Mouse (Mus musculus): Measurements from ENCODE around the gene Stau1. TPM values are rescaled to one million over a fixed set of nuclear protein-coding genes. Genes with fewer than 3 reads are reported as not detected.

Stau1 gene
- polyA plus RNA-seq (2015; fragmentation: Nextera tagmentation; extraction: Ambion mirVana), result 27.7 and 29.6 TPM in 2 replicates

DNA sequence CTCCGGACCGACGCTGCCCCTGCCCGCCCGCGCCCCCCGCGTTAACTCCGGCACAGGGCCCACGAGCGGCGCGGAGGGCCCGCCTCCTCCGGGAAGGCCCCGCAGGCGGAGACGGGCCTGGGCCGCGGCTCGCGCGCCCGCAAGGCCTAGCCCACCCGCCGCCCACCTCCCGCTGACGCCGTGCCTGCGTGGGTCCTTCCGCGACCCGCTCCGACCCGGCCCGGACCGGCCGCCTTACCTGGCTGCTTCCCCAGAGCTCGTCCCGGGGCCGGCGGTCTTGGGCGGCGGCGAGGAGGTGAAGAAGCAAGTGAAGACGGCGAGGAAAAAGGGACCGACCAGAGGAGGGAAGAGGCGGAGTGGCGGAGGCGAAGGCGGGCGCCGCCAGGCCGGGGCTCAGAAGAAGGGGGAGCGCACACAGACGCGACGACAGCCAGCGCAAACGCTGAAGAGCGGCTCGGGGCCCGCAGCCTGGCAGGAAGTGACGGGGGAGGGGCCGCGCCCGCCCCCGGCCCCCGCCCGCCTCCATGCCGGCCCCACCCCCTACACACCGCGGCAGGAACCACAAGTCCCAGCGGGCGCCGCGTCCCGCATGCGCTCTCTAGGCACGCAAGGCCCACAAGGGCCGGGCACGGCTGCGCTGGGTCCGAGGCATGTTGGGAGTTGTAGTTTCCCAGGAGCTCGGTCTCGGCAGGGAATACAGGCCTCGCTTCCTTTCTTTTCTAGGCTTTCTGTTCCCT, at the start of gene Stau1:
Gene Stau1 (minus strand): TSS at position 504 of the 737 bp plus-strand sequence.
- H3K27me3 ChIP-seq (ENCODE audit: control insufficient read depth, insufficient read depth, low read depth, low read length), result no peaks in the 10 kb centered on the region
- H3K9ac ChIP-seq (ENCODE audit: low read depth, low read length), result peak within 1 kb of the TSS; percentile 95
- no peaks in the 10 kb centered on the region for H3K9me3 ChIP-seq (replicated peaks; ENCODE audit: control insufficient read depth, low read length)
- peak within 1 kb of the TSS; percentile 95 for H3K27ac ChIP-seq (ENCODE audit: low read length)
- WGBS (ENCODE audit: insufficient replicate concordance), result under 1% methylated on average over 78 of the region's 88 CpGs
- H3K4me3 ChIP-seq (ENCODE audit: low read depth, low read length), result peak within 1 kb of the TSS; percentile 98
- peak within 1 kb of the TSS; percentile 93 for H3K4me2 ChIP-seq (ENCODE audit: low read depth, low read length)
- peaks cover 36% of the 10 kb centered on the region for H3K4me1 ChIP-seq (ENCODE audit: control insufficient read depth, low read depth, low read length)
- ATAC-seq (ENCODE audit: low read depth), result peak; percentile 99
- H3K36me3 ChIP-seq (ENCODE audit: control insufficient read depth, insufficient read depth), result no peaks in the 10 kb centered on the region

DNA sequence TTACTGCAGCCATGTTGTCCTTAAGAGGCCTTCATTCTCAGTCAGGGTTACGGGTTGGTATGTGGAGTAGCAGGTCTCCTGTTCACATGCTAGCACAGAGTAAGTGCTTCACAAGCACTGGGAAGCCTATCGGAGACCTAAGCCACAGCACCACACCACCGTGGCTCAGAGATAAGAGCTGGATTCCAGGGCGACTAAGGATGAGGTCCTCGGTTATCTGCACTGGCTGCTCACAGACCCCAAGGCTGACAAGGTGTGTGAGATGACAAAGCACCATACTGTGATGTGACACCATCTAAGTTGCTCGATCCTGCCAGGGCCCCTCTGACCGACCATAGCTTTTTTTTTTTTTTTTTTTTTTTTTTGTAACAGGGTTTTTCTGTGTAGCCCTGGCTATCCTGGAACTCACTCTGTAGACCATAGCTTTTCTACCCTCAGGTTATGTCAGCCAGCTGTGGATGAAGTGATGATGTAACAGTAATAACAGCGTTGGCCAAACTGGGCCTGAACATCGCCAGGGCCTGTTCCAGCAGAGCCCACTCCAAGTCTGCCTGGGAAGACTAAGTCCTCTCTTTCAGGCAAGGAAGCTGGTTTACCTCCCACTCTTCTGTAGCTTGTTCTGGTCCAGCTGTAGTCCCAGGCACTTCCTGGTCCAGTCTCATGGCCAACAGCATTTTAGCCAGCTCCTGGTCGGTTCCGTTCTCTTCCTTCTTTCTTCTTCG, 47.5 kb upstream of the Stau1 start:
- Histone ChIP-seq H3K4me1 (ENCODE audit: control insufficient read depth, low read depth, low read length) (peaks cover 56% of the 10 kb centered on the region), H3K27ac (ENCODE audit: low read length) (peak overlapping the region; percentile 98), H3K36me3 (ENCODE audit: control insufficient read depth, insufficient read depth) (peaks cover 78% of the 10 kb centered on the region), H3K4me2 (ENCODE audit: low read depth, low read length) (peak overlapping the region; percentile 58), H3K4me3 (ENCODE audit: low read depth, low read length) (peak overlapping the region; percentile 40), H3K27me3 (ENCODE audit: control insufficient read depth, insufficient read depth, low read depth, low read length) (no peaks in the 10 kb centered on the region), H3K9me3 (replicated peaks; ENCODE audit: control insufficient read depth, low read length) (no peaks in the 10 kb centered on the region), H3K9ac (ENCODE audit: low read depth, low read length) (peak overlapping the region; percentile 63)
- WGBS (ENCODE audit: insufficient replicate concordance), result 45% methylated on average over 12 of the region's 12 CpGs
- peak; percentile 97 for ATAC-seq (ENCODE audit: low read depth)

DNA sequence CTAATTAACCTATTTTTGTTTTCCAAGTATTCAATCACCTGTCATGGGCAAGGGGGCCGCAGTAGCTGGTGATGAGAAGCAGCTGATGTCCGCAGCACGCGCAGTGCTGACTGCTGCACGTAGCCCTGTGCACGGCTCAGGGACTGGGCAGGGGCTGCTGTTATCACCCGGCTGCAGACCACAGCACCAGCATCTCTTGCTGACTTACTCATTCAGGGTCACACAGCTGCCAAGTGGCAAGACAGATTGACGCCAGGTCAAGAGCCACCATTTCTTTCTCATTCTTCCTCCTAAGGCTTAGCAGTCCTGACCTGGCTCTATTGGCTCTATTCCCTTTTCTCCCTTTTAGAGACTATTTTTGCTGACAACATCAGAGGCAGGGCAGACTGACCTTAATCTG, 43.3 kb upstream of the Stau1 start:
- no peak overlapping the region for H3K4me3 ChIP-seq (ENCODE audit: low read depth, low read length)
- peak; percentile 66 for ATAC-seq (ENCODE audit: low read depth)
- H3K9ac ChIP-seq (ENCODE audit: low read depth, low read length), result peak overlapping the region; percentile 37
- no peaks in the 10 kb centered on the region for H3K27me3 ChIP-seq (ENCODE audit: control insufficient read depth, insufficient read depth, low read depth, low read length)
- peaks cover 81% of the 10 kb centered on the region for H3K36me3 ChIP-seq (ENCODE audit: control insufficient read depth, insufficient read depth)
- H3K4me1 ChIP-seq (ENCODE audit: control insufficient read depth, low read depth, low read length), result peaks cover 53% of the 10 kb centered on the region
- no peaks in the 10 kb centered on the region for H3K9me3 ChIP-seq (replicated peaks; ENCODE audit: control insufficient read depth, low read length)
- WGBS (ENCODE audit: insufficient replicate concordance), result 49% methylated on average over 8 of the region's 8 CpGs
- H3K27ac ChIP-seq (ENCODE audit: low read length), result peak overlapping the region; percentile 74
- H3K4me2 ChIP-seq (ENCODE audit: low read depth, low read length), result peak overlapping the region; percentile 40

DNA sequence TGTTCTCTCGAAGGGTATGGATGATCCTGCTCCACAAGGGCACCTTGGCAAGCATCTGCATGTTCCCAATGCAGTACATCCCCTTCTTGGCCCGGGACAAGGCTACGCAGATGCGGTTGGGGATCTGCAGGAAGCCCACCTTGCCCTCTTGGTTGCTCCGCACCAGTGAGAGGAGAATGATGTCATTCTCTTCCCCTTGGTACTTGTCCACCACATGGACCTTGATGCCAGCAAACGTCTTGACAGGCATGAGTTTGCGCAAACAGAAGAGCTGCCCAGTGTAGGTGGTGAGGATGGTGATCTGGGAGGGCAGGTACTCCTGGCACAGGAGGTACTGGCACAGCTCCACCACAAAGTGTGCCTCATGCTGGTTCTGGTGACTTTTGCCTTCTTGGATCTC, 42.6 kb upstream of the Stau1 start:
- Histone ChIP-seq H3K4me3 (ENCODE audit: low read depth, low read length) (no peak overlapping the region), H3K27me3 (ENCODE audit: control insufficient read depth, insufficient read depth, low read depth, low read length) (no peaks in the 10 kb centered on the region), H3K4me1 (ENCODE audit: control insufficient read depth, low read depth, low read length) (peaks cover 46% of the 10 kb centered on the region), H3K4me2 (ENCODE audit: low read depth, low read length) (no peak overlapping the region), H3K27ac (ENCODE audit: low read length) (peak overlapping the region; percentile 74), H3K9me3 (replicated peaks; ENCODE audit: control insufficient read depth, low read length) (no peaks in the 10 kb centered on the region), H3K36me3 (ENCODE audit: control insufficient read depth, insufficient read depth) (peaks cover 81% of the 10 kb centered on the region), H3K9ac (ENCODE audit: low read depth, low read length) (peak overlapping the region; percentile 37)
- ATAC-seq (ENCODE audit: low read depth), result no peak
- 84% methylated on average over 7 of the region's 7 CpGs for WGBS (ENCODE audit: insufficient replicate concordance)

DNA sequence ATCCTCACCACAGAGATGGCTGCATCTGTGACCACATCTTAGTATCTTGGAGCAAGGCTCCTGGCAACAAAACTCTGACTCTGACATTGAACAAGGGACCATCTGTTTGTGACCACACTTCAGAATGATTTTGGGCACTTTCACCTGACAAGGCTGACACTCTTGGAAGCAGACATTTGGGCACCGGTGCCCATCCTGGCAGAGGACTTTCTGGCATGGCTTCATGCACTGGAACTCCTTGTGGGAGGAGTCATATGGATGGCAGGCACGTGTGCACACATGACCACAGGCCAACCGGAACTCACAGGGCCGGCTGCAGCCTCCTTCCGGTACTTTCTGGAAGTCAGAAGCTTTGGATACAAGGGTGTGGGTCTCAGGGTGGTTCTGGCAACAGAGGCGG, 42.2 kb upstream of the Stau1 start:
- no peak overlapping the region for H3K9ac ChIP-seq (ENCODE audit: low read depth, low read length)
- H3K4me2 ChIP-seq (ENCODE audit: low read depth, low read length), result no peak overlapping the region
- no peaks in the 10 kb centered on the region for H3K27me3 ChIP-seq (ENCODE audit: control insufficient read depth, insufficient read depth, low read depth, low read length)
- peaks cover 85% of the 10 kb centered on the region for H3K36me3 ChIP-seq (ENCODE audit: control insufficient read depth, insufficient read depth)
- no peaks in the 10 kb centered on the region for H3K9me3 ChIP-seq (replicated peaks; ENCODE audit: control insufficient read depth, low read length)
- ATAC-seq (ENCODE audit: low read depth), result no peak
- 90% methylated on average over 6 of the region's 6 CpGs for WGBS (ENCODE audit: insufficient replicate concordance)
- H3K4me1 ChIP-seq (ENCODE audit: control insufficient read depth, low read depth, low read length), result peaks cover 46% of the 10 kb centered on the region
- peak overlapping the region; percentile 74 for H3K27ac ChIP-seq (ENCODE audit: low read length)
- H3K4me3 ChIP-seq (ENCODE audit: low read depth, low read length), result no peak overlapping the region

DNA sequence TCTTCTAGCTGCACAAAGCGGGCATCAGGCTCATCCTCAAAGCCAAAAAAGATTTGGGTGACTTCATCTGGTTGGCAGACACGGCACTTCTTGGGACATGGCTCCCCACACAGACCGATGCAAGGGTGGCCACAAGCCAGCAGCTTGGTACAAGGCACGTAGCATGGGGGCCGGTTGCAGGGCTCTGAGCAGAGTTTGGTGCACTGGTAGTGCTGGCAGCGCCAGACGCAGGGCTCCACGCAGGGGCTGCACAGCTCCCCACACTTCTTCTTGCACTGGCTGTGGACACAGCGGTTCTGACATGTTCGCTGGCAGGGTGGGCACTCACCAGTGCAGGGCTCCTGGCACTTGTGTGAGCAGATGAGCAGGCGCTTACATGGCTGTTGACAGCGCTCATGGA, 41.6 kb upstream of the Stau1 start:
- Histone ChIP-seq H3K9ac (ENCODE audit: low read depth, low read length) (no peak overlapping the region), H3K36me3 (ENCODE audit: control insufficient read depth, insufficient read depth) (peaks cover 87% of the 10 kb centered on the region), H3K4me1 (ENCODE audit: control insufficient read depth, low read depth, low read length) (peaks cover 40% of the 10 kb centered on the region), H3K4me2 (ENCODE audit: low read depth, low read length) (no peak overlapping the region), H3K9me3 (replicated peaks; ENCODE audit: control insufficient read depth, low read length) (no peaks in the 10 kb centered on the region), H3K27ac (ENCODE audit: low read length) (no peak overlapping the region), H3K27me3 (ENCODE audit: control insufficient read depth, insufficient read depth, low read depth, low read length) (no peaks in the 10 kb centered on the region), H3K4me3 (ENCODE audit: low read depth, low read length) (no peak overlapping the region)
- WGBS (ENCODE audit: insufficient replicate concordance), result 92% methylated on average over 12 of the region's 12 CpGs
- ATAC-seq (ENCODE audit: low read depth), result no peak

DNA sequence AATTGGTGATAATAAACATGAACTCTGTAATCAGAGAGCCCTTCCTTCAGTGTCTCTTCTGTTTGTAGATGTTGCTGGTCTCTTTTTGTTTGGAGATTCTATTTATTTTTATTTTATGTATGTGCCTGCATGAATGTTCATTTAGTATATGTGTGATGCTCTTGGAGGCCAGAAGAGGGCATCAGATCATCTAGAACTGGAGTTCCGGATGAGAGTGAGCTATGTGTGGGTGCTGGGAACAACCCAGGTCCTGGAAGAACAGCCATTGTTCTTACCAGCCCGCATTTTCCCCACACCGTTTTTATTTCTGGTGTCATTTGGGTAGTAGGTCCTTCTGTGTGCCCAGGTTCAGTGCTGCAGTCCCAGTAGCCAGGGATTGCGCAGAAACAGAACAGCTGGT, 34.4 kb upstream of the Stau1 start:
- ATAC-seq (ENCODE audit: low read depth), result no peak
- no peak overlapping the region for H3K9ac ChIP-seq (ENCODE audit: low read depth, low read length)
- no peak overlapping the region for H3K27ac ChIP-seq (ENCODE audit: low read length)
- no peaks in the 10 kb centered on the region for H3K4me1 ChIP-seq (ENCODE audit: control insufficient read depth, low read depth, low read length)
- H3K4me2 ChIP-seq (ENCODE audit: low read depth, low read length), result no peak overlapping the region
- H3K27me3 ChIP-seq (ENCODE audit: control insufficient read depth, insufficient read depth, low read depth, low read length), result no peaks in the 10 kb centered on the region
- peaks cover 79% of the 10 kb centered on the region for H3K36me3 ChIP-seq (ENCODE audit: control insufficient read depth, insufficient read depth)
- WGBS (ENCODE audit: insufficient replicate concordance), result 93% methylated on average over 4 of the region's 4 CpGs
- no peaks in the 10 kb centered on the region for H3K9me3 ChIP-seq (replicated peaks; ENCODE audit: control insufficient read depth, low read length)
- no peak overlapping the region for H3K4me3 ChIP-seq (ENCODE audit: low read depth, low read length)

DNA sequence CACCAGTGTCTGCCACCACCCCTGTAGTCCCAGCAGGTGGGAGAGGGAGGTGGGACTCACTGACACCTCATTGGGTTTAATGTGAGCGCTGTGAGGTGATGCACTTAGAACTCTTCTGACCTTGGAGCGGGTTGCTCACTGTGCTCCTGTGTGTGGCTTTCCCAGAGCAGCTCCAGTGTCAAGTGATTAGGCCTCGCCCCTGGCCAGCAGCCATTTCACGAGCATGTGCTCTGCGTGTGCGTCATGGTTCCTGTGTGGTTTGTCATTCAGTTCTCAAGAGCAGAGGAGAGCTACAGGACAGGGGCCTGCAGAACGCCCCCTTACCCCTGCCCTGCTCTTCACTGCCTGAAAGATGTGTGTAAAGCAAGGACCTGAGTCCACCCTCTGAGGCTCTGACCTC, 32.5 kb upstream of the Stau1 start:
- ATAC-seq (ENCODE audit: low read depth), result no peak
- 93% methylated on average over 7 of the region's 7 CpGs for WGBS (ENCODE audit: insufficient replicate concordance)

DNA sequence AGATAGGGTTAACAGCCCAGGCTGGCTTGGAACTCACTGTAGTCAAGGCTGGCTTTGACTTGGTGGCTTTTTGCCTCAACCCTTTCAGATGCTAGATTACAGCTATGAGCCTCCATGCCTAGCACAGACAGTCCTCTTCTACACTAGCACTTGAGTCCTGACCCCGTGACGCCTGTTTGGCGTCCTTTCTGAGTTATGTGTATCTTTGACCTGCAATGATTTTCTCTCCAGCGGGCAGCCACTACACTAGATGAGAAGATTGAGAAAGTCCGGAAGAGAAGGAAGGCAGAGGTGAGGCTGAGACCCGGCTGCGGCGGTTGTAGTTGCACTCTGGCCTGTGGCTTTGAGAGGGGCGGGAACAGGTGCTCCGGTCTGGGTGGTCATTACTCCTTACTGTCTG, 23.3 kb upstream of the Stau1 start:
- no peak for ATAC-seq (ENCODE audit: low read depth)
- H3K36me3 ChIP-seq (ENCODE audit: control insufficient read depth, insufficient read depth), result peaks cover 40% of the 10 kb centered on the region
- H3K9ac ChIP-seq (ENCODE audit: low read depth, low read length), result no peak overlapping the region
- no peaks in the 10 kb centered on the region for H3K27me3 ChIP-seq (ENCODE audit: control insufficient read depth, insufficient read depth, low read depth, low read length)
- no peak overlapping the region for H3K4me3 ChIP-seq (ENCODE audit: low read depth, low read length)
- WGBS (ENCODE audit: insufficient replicate concordance), result 85% methylated on average over 10 of the region's 10 CpGs
- no peak overlapping the region for H3K4me2 ChIP-seq (ENCODE audit: low read depth, low read length)
- H3K4me1 ChIP-seq (ENCODE audit: control insufficient read depth, low read depth, low read length), result peaks cover 22% of the 10 kb centered on the region
- no peaks in the 10 kb centered on the region for H3K9me3 ChIP-seq (replicated peaks; ENCODE audit: control insufficient read depth, low read length)
- H3K27ac ChIP-seq (ENCODE audit: low read length), result no peak overlapping the region

More for the DNA sequence above, 32.5 kb upstream of the Stau1 start:
- H3K9ac ChIP-seq (ENCODE audit: low read depth, low read length), result no peak overlapping the region
- H3K4me2 ChIP-seq (ENCODE audit: low read depth, low read length), result no peak overlapping the region
- H3K27me3 ChIP-seq (ENCODE audit: control insufficient read depth, insufficient read depth, low read depth, low read length), result no peaks in the 10 kb centered on the region
- H3K27ac ChIP-seq (ENCODE audit: low read length), result no peak overlapping the region
- H3K9me3 ChIP-seq (replicated peaks; ENCODE audit: control insufficient read depth, low read length), result no peaks in the 10 kb centered on the region
- H3K36me3 ChIP-seq (ENCODE audit: control insufficient read depth, insufficient read depth), result peaks cover 76% of the 10 kb centered on the region
- H3K4me1 ChIP-seq (ENCODE audit: control insufficient read depth, low read depth, low read length), result no peaks in the 10 kb centered on the region
- no peak overlapping the region for H3K4me3 ChIP-seq (ENCODE audit: low read depth, low read length)

All from liver, embryonic 16.5 days (tissue).